Mouse (Mus musculus) limb, embryonic 14.5 days (tissue): ENCODE measurements at regions not wholly inside any gene's neighbourhood (a gene's known extent, or its start where the extent isn't known, plus 50 kb on each side); places are given as distances from the start of the nearest gene placed in this dataset.

Experiments used
- ATAC-seq: fragments of 200-750 bp; cut with Nextera tagmentation; 2 replicates; pipeline ENCODE4 v1.8.0; 2017; ENCODE audit warnings: low read depth, moderate number of reproducible peaks, moderate TSS enrichment; ENCODE audit not compliant: low FRiP score
- DNase-seq: peaks from one replicate; pipeline ENCODE4 v3.0.0-alpha.2; 2015; ENCODE audit warnings: low spot score
- H3K27ac ChIP-seq: fragments of 300-500 bp; sonication (generic); replicated peaks from 2 replicates; pipeline ENCODE4 v1.5.1; 2014; ENCODE audit warnings: low read depth, mild to moderate bottlenecking, low read length, moderate library complexity, mixed read lengths
- H3K27me3 ChIP-seq: fragments of 300-500 bp; sonication (generic); 2 replicates; pipeline ENCODE4 v1.6.1; 2014; ENCODE audit warnings: low read length, mixed read lengths; ENCODE audit not compliant: control insufficient read depth, insufficient read depth
- H3K36me3 ChIP-seq: fragments of 300-500 bp; sonication (generic); 2 replicates; pipeline ENCODE4 v1.6.1; 2014; ENCODE audit warnings: mild to moderate bottlenecking, low read length, moderate library complexity, mixed read lengths; ENCODE audit not compliant: control insufficient read depth, insufficient read depth
- H3K4me1 ChIP-seq: fragments of 300-500 bp; sonication (generic); 2 replicates; pipeline ENCODE4 v1.6.1; 2014; ENCODE audit warnings: antibody characterized with exemption, low read length, mixed read lengths; ENCODE audit not compliant: control insufficient read depth, insufficient read depth
- H3K4me2 ChIP-seq: fragments of 300-500 bp; sonication (generic); replicated peaks from 2 replicates; pipeline ENCODE4 v1.6.1; 2014; ENCODE audit warnings: low read depth, mild to moderate bottlenecking, low read length, moderate library complexity; ENCODE audit not compliant: severe bottlenecking
- H3K4me3 ChIP-seq: fragments of 300-500 bp; sonication (generic); replicated peaks from 2 replicates; pipeline ENCODE4 v1.5.1; 2014; ENCODE audit warnings: low read length
- H3K9ac ChIP-seq: fragments of 300-500 bp; sonication (generic); 2 replicates; pipeline ENCODE4 v1.6.1; 2014; ENCODE audit warnings: mild to moderate bottlenecking, low read depth, low read length, moderate library complexity; ENCODE audit not compliant: severe bottlenecking
- H3K9me3 ChIP-seq: fragments of 300-500 bp; sonication (generic); 2 replicates; pipeline ENCODE4 v1.6.1; 2016; ENCODE audit warnings: low read length; ENCODE audit not compliant: control insufficient read depth
- POLR2A ChIP-seq: fragments of 200-500 bp; IDR thresholded peaks from 2 replicates; pipeline ENCODE4 v1.8.0; 2012; ENCODE audit warnings: inconsistent platforms, mild to moderate bottlenecking, moderate library complexity, borderline replicate concordance; ENCODE audit not compliant: insufficient read depth, insufficient read length; ENCODE audit errors: extremely low read depth
- WGBS: fragments of 180-500 bp; shearing (Covaris S2); extraction: QIAGEN DNeasy Blood & Tissue Kit; methylation state at CpG from one replicate; pipeline ENCODE4 v1.1.7; 2014; 5-methylcytosine and 5-hydroxymethylcytosine counted together

DNA sequence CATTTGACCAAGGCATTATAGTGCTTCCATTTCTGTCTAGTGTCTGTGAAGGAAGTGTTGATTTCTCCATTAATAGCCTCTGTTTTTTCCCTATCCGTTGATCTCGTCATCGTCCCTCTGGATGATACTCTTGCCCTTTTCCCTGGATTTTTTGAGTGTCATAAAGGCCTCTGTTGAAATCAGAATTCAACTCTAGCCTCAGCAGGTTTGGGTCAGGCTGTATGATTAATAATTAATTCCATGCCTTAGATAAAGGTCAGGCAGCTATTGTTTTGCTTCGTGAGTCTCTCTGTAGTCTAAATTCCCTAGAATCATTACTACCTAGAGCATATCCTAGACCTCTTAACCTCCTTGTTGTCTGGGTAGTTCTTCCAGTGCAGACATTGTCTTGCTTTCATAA lies 63.0 kb upstream of the Vwde start:
- no peak for ATAC-seq
- no peak overlapping the region for H3K4me3 ChIP-seq
- 73% methylated on average over 4 of the region's 4 CpGs for WGBS
- DNase-seq: no peak
- H3K9me3 ChIP-seq: no peaks in the 10 kb centered on the region
- H3K9ac ChIP-seq: no peak overlapping the region
- H3K36me3 ChIP-seq: no peaks in the 10 kb centered on the region
- H3K4me2 ChIP-seq: no peak overlapping the region
- no peaks in the 10 kb centered on the region for H3K27me3 ChIP-seq
- H3K27ac ChIP-seq: no peak overlapping the region
- H3K4me1 ChIP-seq: peaks cover 5% of the 10 kb centered on the region; the same call in 1 of the 2 replicates
- no peak for TF ChIP-seq POLR2A

DNA sequence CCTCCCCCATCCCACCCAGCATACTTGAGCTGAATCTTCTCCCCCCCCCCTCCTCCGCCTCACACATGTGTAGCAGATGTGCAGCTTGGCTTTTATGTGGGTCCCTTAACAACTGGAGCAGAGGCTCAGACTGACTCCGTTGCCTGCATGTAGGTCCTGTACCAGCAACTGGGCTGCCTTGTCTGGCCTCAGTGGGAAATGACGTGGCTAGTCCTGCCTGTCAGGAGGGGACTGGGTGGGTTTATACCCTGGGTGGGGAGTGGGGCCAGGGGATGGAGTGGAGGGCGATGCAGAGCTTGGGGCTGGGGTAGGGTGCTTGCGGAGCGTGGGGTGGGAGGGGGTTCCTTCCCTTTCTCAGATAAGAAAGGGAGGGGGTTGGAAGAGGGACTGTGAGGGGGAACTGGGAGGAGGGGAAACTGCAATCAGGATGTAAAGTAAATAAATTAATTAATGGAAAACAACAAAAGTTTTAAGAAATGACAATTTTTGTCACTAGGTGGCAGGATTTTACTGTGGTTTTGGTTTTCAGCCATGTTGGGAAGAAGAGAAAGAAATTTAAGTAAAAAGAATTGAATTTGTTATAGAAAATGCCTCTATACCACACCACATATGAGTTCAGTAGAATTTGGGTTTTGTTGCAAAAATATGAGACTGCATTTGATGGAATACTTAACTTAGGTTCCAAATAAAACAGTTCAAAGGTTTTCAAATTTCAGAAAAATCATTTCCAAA lies 61.9 kb upstream of the Vwde start:
- Histone ChIP-seq H3K4me1 (peaks cover 5% of the 10 kb centered on the region; the same call in 1 of the 2 replicates), H3K36me3 (no peaks in the 10 kb centered on the region), H3K9ac (no peak overlapping the region), H3K27ac (no peak overlapping the region), H3K27me3 (no peaks in the 10 kb centered on the region), H3K4me3 (no peak overlapping the region), H3K9me3 (no peaks in the 10 kb centered on the region), H3K4me2 (peak overlapping the region; percentile 15; the same call in 1 of the 2 replicates)
- ATAC-seq (peak; percentile 36; the same call in 1 of the 2 replicates), DNase-seq (no peak)
- no peak for TF ChIP-seq POLR2A
- WGBS: 50% methylated on average over 6 of the region's 6 CpGs

DNA sequence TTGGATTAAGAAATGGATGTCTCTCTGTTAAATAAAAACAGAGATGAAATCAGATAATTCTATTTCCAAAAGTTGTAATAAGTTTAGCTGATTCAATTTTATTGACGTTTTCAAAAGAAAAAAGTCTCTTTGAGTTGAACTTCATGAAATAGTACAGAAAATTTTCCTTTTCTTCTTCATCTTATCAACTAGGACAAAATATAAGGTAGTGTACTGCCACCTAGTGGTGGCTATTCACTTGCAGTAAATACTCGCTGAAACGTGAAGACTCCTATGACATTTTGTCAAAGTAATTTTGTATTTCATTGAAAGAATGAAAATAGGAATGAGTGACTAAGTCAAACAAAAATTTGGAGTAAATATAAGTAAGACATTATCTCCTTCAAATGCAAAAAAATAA lies 56.1 kb upstream of the Vwde start:
- no peaks in the 10 kb centered on the region for H3K9me3 ChIP-seq
- H3K4me3 ChIP-seq: no peak overlapping the region
- ATAC-seq (no peak), DNase-seq (peak; percentile 86)
- H3K36me3 ChIP-seq: no peaks in the 10 kb centered on the region
- H3K4me2 ChIP-seq: no peak overlapping the region
- no peaks in the 10 kb centered on the region for H3K4me1 ChIP-seq
- H3K27me3 ChIP-seq: no peaks in the 10 kb centered on the region
- H3K9ac ChIP-seq: no peak overlapping the region
- no peak overlapping the region for H3K27ac ChIP-seq
- TF ChIP-seq POLR2A: no peak
- WGBS: 1% methylated on average over 3 of the region's 3 CpGs
